Mouse (Mus musculus): ENCODE results near the gene Olfr455. TPM values are rescaled to one million over a fixed set of nuclear protein-coding genes. Genes with fewer than 3 reads are reported as not detected.

Olfr455 gene
- polyA plus RNA-seq (2014; fragmentation: Illumina TruSeq; extraction: RNeasy Lipid Tissue Mini Kit (QIAGEN cat#74804); ENCODE audit: low read depth, low replicate concordance): not detected

DNA sequence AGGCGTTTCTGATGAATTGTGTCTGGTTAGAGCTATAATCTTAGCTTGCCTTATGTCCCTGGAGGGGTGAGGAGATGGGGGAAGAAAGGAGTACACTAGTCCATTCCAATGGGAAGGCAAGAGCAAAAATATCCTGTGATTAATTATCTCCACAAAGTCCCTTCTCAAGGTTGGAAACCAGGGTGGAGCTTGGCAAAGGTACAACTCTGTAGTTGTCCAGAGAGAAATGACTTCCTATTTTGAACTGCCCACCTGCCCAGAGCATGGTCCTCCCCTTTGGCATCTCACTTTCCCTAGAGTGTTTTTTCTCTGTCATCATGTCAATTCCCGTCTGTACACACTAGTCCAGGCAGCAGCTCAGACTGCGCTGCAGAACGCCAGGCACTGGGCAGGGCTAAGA lies at the start of gene Olfr455:
TSS of gene Olfr455 (minus strand) at position 127 of the 400 bp plus-strand sequence.

GRCm38 (mm10) chr6:42487114-42487513 lies 60.3 kb downstream of the Olfr455 start, which contains the start of gene Olfr456:
Gene Olfr456, minus strand, starts transcription at chr6:42487214.

Other genes with a start within 250 kb of the Olfr455 start
- gene Fam131b, start 222.9 kb downstream of the Olfr455 start, polyA plus RNA-seq (2014; fragmentation: Illumina TruSeq; extraction: RNeasy Lipid Tissue Mini Kit (QIAGEN cat#74804); ENCODE audit: low read depth, low replicate concordance): 0.51 TPM
- 88.0 TPM for gene Zyx, start 198.0 kb downstream of the Olfr455 start, polyA plus RNA-seq (2014; fragmentation: Illumina TruSeq; extraction: RNeasy Lipid Tissue Mini Kit (QIAGEN cat#74804); ENCODE audit: low read depth, low replicate concordance)
- gene Epha1, start 174.3 kb downstream of the Olfr455 start, polyA plus RNA-seq (2014; fragmentation: Illumina TruSeq; extraction: RNeasy Lipid Tissue Mini Kit (QIAGEN cat#74804); ENCODE audit: low read depth, low replicate concordance): 14.2 TPM
- gene Tas2r143, start 147.3 kb downstream of the Olfr455 start, polyA plus RNA-seq (2014; fragmentation: Illumina TruSeq; extraction: RNeasy Lipid Tissue Mini Kit (QIAGEN cat#74804); ENCODE audit: low read depth, low replicate concordance): not detected
- gene Tas2r135, start 142.2 kb downstream of the Olfr455 start, polyA plus RNA-seq (2014; fragmentation: Illumina TruSeq; extraction: RNeasy Lipid Tissue Mini Kit (QIAGEN cat#74804); ENCODE audit: low read depth, low replicate concordance): not detected
- gene Tas2r126, start 113.1 kb downstream of the Olfr455 start, polyA plus RNA-seq (2014; fragmentation: Illumina TruSeq; extraction: RNeasy Lipid Tissue Mini Kit (QIAGEN cat#74804); ENCODE audit: low read depth, low replicate concordance): not detected
- gene Olfr458, start 82.4 kb downstream of the Olfr455 start, polyA plus RNA-seq (2014; fragmentation: Illumina TruSeq; extraction: RNeasy Lipid Tissue Mini Kit (QIAGEN cat#74804); ENCODE audit: low read depth, low replicate concordance): not detected
- gene Olfr457, start 71.3 kb downstream of the Olfr455 start, polyA plus RNA-seq (2014; fragmentation: Illumina TruSeq; extraction: RNeasy Lipid Tissue Mini Kit (QIAGEN cat#74804); ENCODE audit: low read depth, low replicate concordance): not detected
- not detected for gene Olfr456, start 60.4 kb downstream of the Olfr455 start, polyA plus RNA-seq (2014; fragmentation: Illumina TruSeq; extraction: RNeasy Lipid Tissue Mini Kit (QIAGEN cat#74804); ENCODE audit: low read depth, low replicate concordance)
- not detected for gene Tcaf3, start 50.1 kb upstream of the Olfr455 start, polyA plus RNA-seq (2014; fragmentation: Illumina TruSeq; extraction: RNeasy Lipid Tissue Mini Kit (QIAGEN cat#74804); ENCODE audit: low read depth, low replicate concordance)
- gene Tcaf2, start 97.7 kb upstream of the Olfr455 start, polyA plus RNA-seq (2014; fragmentation: Illumina TruSeq; extraction: RNeasy Lipid Tissue Mini Kit (QIAGEN cat#74804); ENCODE audit: low read depth, low replicate concordance): 5.6 TPM
- 35.3 TPM for gene Tcaf1, start 162.5 kb upstream of the Olfr455 start, polyA plus RNA-seq (2014; fragmentation: Illumina TruSeq; extraction: RNeasy Lipid Tissue Mini Kit (QIAGEN cat#74804); ENCODE audit: low read depth, low replicate concordance)
- not detected for gene Olfr453, start 191.8 kb upstream of the Olfr455 start, polyA plus RNA-seq (2014; fragmentation: Illumina TruSeq; extraction: RNeasy Lipid Tissue Mini Kit (QIAGEN cat#74804); ENCODE audit: low read depth, low replicate concordance)
- not detected for gene Olfr38, start 208.8 kb upstream of the Olfr455 start, polyA plus RNA-seq (2014; fragmentation: Illumina TruSeq; extraction: RNeasy Lipid Tissue Mini Kit (QIAGEN cat#74804); ENCODE audit: low read depth, low replicate concordance)
- not detected for gene Olfr452, start 237.5 kb upstream of the Olfr455 start, polyA plus RNA-seq (2014; fragmentation: Illumina TruSeq; extraction: RNeasy Lipid Tissue Mini Kit (QIAGEN cat#74804); ENCODE audit: low read depth, low replicate concordance)

Measured in adipose tissue, adult 10 weeks (tissue).